Mouse (Mus musculus) CH12.LX (cell line): Measurements from ENCODE around the gene Paqr5. TPM values are rescaled to one million over a fixed set of nuclear protein-coding genes. Genes with fewer than 3 reads are reported as not detected.

Source experiments
- DNase-seq: peaks from one replicate; pipeline ENCODE4 v3.0.0-alpha.2; 2013; ENCODE audit errors: extremely low read depth
- H3K27ac ChIP-seq: 2 replicates; pipeline ENCODE4 v1.5.1; 2012; ENCODE audit warnings: low read depth, mild to moderate bottlenecking, control low read depth, moderate library complexity; ENCODE audit not compliant: insufficient read depth
- H3K27me3 ChIP-seq: replicated peaks from 2 replicates; pipeline ENCODE3; 2012; ENCODE audit warnings: inconsistent platforms
- H3K36me3 ChIP-seq, 2 experiments: replicated peaks in 1 of 2; 2 replicates each; pipeline versions ENCODE3 to v1.6.1; 2012; ENCODE audit warnings: inconsistent platforms in 1 of 2, low read length in 1 of 2, mild to moderate bottlenecking in 1 of 2, mixed read lengths in 1 of 2, moderate library complexity in 1 of 2; ENCODE audit not compliant: control insufficient read depth in 1 of 2, insufficient read depth in 1 of 2
- H3K4me1 ChIP-seq, 2 experiments: 2 replicates each; pipeline ENCODE4 v1.6.1; 2012; ENCODE audit warnings: inconsistent platforms in 1 of 2, moderate library complexity in 1 of 2; ENCODE audit not compliant: insufficient read depth in 2 of 2, control insufficient read depth in 1 of 2
- H3K4me2 ChIP-seq: 2 replicates; pipeline ENCODE4 v1.6.1; 2012; ENCODE audit warnings: low read depth, mild to moderate bottlenecking, control low read depth; ENCODE audit not compliant: poor library complexity, insufficient read depth, severe bottlenecking
- H3K4me3 ChIP-seq, 3 experiments: fragments of 150-350 bp in 1 of 3; sonication (generic) in 1 of 3; replicated peaks in 1 of 3; 2 replicates each; pipeline versions ENCODE3 to v1.5.1; 2011 to 2012; ENCODE audit warnings: low read depth in 2 of 3, low read length in 2 of 3, mild to moderate bottlenecking in 2 of 3, moderate library complexity in 2 of 3, control low read depth in 1 of 3, improper control_type of control experiment in 1 of 3, inconsistent platforms in 1 of 3, mixed read lengths in 1 of 3; ENCODE audit not compliant: poor library complexity in 1 of 3
- H3K79me2 ChIP-seq: replicated peaks from 2 replicates; pipeline ENCODE4 v1.6.1; 2012; ENCODE audit warnings: mild to moderate bottlenecking, moderate library complexity; ENCODE audit not compliant: control insufficient read depth, poor library complexity, insufficient read depth, severe bottlenecking; ENCODE audit errors: extremely low read depth
- H3K9ac ChIP-seq: 2 replicates; pipeline ENCODE4 v1.6.1; 2012; ENCODE audit warnings: low read depth, mild to moderate bottlenecking, control low read depth, moderate library complexity; ENCODE audit not compliant: insufficient read depth
- H3K9me3 ChIP-seq: replicated peaks from 2 replicates; pipeline ENCODE3; 2012; ENCODE audit warnings: low read length, inconsistent platforms, mixed read lengths
- BHLHE40 ChIP-seq: IDR thresholded peaks from 2 replicates; pipeline ENCODE4 v1.6.1; 2011; ENCODE audit warnings: mild to moderate bottlenecking, low read depth, low read length, improper control_type of control experiment
- ELF1 ChIP-seq: IDR thresholded peaks from 2 replicates; pipeline ENCODE4 v1.6.1; 2014; ENCODE audit warnings: low read depth, mild to moderate bottlenecking, inconsistent platforms, low read length, improper control_type of control experiment
- EP300 ChIP-seq: IDR thresholded peaks from 2 replicates; pipeline ENCODE4 v1.6.1; 2011; ENCODE audit warnings: low read length, improper control_type of control experiment
- ETS1 ChIP-seq: conservative IDR thresholded peaks from 2 replicates; pipeline ENCODE4 v1.6.1; 2012; ENCODE audit warnings: low read depth, mild to moderate bottlenecking, inconsistent platforms, low read length, improper control_type of control experiment, moderate library complexity
- GABPA ChIP-seq: IDR thresholded peaks from 2 replicates; pipeline ENCODE4 v1.6.1; 2012; ENCODE audit warnings: low read depth, low read length, improper control_type of control experiment, inconsistent platforms; ENCODE audit not compliant: insufficient replicate concordance
- HCFC1 ChIP-seq: IDR thresholded peaks from 2 replicates; pipeline ENCODE4 v1.6.1; 2012; ENCODE audit warnings: low read depth, mild to moderate bottlenecking, inconsistent platforms, low read length, improper control_type of control experiment
- IRF4 ChIP-seq: IDR thresholded peaks from 2 replicates; pipeline ENCODE4 v1.6.1; 2014; ENCODE audit warnings: low read depth, mild to moderate bottlenecking, inconsistent platforms, low read length, improper control_type of control experiment
- JUND ChIP-seq: conservative IDR thresholded peaks from 2 replicates; pipeline ENCODE4 v1.6.1; 2011; ENCODE audit warnings: low read depth, low read length, improper control_type of control experiment
- MAFK ChIP-seq: IDR thresholded peaks from 2 replicates; pipeline ENCODE4 v1.6.1; 2011; ENCODE audit warnings: low read length, improper control_type of control experiment; ENCODE audit not compliant: insufficient replicate concordance
- MAZ ChIP-seq: IDR thresholded peaks from 2 replicates; pipeline ENCODE4 v1.6.1; 2012; ENCODE audit warnings: low read depth, mild to moderate bottlenecking, inconsistent platforms, low read length, improper control_type of control experiment, moderate library complexity
- MXI1 ChIP-seq: IDR thresholded peaks from 2 replicates; pipeline ENCODE4 v1.6.1; 2011; ENCODE audit warnings: mild to moderate bottlenecking, low read depth, low read length, improper control_type of control experiment
- NRF1 ChIP-seq: IDR thresholded peaks from 2 replicates; pipeline ENCODE4 v1.6.1; 2014; ENCODE audit warnings: low read depth, mild to moderate bottlenecking, inconsistent platforms, low read length, improper control_type of control experiment, moderate library complexity
- POLR2A ChIP-seq: IDR thresholded peaks from 2 replicates; pipeline ENCODE4 v1.6.1; 2011; ENCODE audit warnings: low read depth, mild to moderate bottlenecking, improper control_type of control experiment, low read length
- TCF12 ChIP-seq: IDR thresholded peaks from 2 replicates; pipeline ENCODE4 v1.6.1; 2014; ENCODE audit warnings: low read depth, mild to moderate bottlenecking, inconsistent platforms, low read length, improper control_type of control experiment
- USF2 ChIP-seq: conservative IDR thresholded peaks from 2 replicates; pipeline ENCODE4 v1.6.1; 2011; ENCODE audit warnings: low read depth, low read length, improper control_type of control experiment
- ZMIZ1 ChIP-seq: IDR thresholded peaks from 2 replicates; pipeline ENCODE4 v1.6.1; 2012; ENCODE audit warnings: low read depth, mild to moderate bottlenecking, inconsistent platforms, low read length, improper control_type of control experiment
- dilution Hi-C: fragments of 300-500 bp; cut with MboI; formaldehyde crosslinking; loops from 2 replicates; pipeline ENCODE4 v1.14.3; 2020; ENCODE audit warnings: low sequenced_read_pairs; ENCODE audit not compliant: extremely low pct_unique_long_range_greater_than_20kb, extremely low pct_ligation_motif_present
- in situ Hi-C: fragments of 300-500 bp; cut with MboI; formaldehyde crosslinking; loops from 3 replicates; pipeline ENCODE4 v1.14.3; 2019; ENCODE audit warnings: low sequenced_read_pairs, low pct_ligation_motif_present, low pct_unique_long_range_greater_than_20kb, mixed read lengths
- polyA plus RNA-seq: library from polyadenylated mRNA; unstranded; fragments of >175 nt; gene quantifications from 2 replicates; pipeline ENCODE4 v1.2.1, GENCODE M21; 2012; ENCODE audit warnings: low read depth; ENCODE audit not compliant: insufficient read length
- total RNA-seq, 2 experiments: library from RNA; depleted of rRNA; stranded (reverse); fragments of 300-350 nt in 1 of 2; fragments of >200 nt in 1 of 2; gene quantifications; 2 replicates each; pipeline ENCODE4 v1.2.3; 2012 to 2014

Paqr5 gene
- 0.38 and 0.46 TPM in 2 replicates for total RNA-seq (2012; rRNA removed)
- total RNA-seq (2014; rRNA removed), result 0.39 and 0.61 TPM in 2 replicates
- 0.43 and 0.87 TPM in 2 replicates for polyA plus RNA-seq

DNA sequence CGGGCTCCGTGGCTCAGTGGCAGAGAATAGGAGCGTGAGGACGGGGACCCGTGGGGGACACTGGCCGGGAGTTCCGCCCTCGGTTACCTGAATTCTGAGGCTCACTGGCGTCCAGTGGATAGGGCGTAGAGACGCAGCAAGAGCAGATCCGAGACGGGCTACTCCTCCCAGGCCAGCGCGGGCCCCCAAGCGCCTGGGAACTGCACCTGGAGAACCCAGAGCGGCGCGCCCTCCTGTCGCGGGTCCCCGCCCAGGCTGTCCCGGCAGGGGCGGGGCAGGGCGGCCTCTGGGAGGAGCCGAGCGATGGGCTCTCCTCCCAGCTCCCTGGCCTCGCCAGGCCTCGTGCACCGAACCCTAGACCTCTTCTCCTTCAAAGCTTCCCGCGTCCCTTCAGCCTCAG, at the start of gene Paqr5:
TSS of gene Paqr5 (minus strand) at position 257 of the 400 bp plus-strand sequence.
- peak; percentile 17 for DNase-seq
- H3K4me1 ChIP-seq, result peaks cover 3 to 15% of the 10 kb centered on the region in 2 experiments
- no peaks in the 10 kb centered on the region for H3K36me3 ChIP-seq
- in situ Hi-C loops, result loop anchor here (25.0 kb wide), 1 partner anchor 536 kb away; no protein-coding TSS in a partner anchor
- H3K27me3 ChIP-seq, result peaks cover 88% of the 10 kb centered on the region
- dilution Hi-C loops, result no loop called here
- H3K9ac ChIP-seq, result no peak within 1 kb of the TSS
- H3K4me2 ChIP-seq, result peak within 1 kb of the TSS; percentile 81
- no peak within 1 kb of the TSS for H3K27ac ChIP-seq
- peaks cover under 1% of the 10 kb centered on the region for H3K9me3 ChIP-seq
- H3K79me2 ChIP-seq, result no peaks in the 10 kb centered on the region
- peak within 1 kb of the TSS in 2 of 3 experiments; percentile 16 to 17 for H3K4me3 ChIP-seq
- TF ChIP-seq HCFC1 (no peak), ELF1 (no peak), POLR2A (no peak), MXI1 (no peak), GABPA (no peak), MAZ (no peak), IRF4 (no peak), TCF12 (no peak), BHLHE40 (no peak), ZMIZ1 (no peak), MAFK (no peak), JUND (no peak), EP300 (no peak), NRF1 (no peak)

DNA sequence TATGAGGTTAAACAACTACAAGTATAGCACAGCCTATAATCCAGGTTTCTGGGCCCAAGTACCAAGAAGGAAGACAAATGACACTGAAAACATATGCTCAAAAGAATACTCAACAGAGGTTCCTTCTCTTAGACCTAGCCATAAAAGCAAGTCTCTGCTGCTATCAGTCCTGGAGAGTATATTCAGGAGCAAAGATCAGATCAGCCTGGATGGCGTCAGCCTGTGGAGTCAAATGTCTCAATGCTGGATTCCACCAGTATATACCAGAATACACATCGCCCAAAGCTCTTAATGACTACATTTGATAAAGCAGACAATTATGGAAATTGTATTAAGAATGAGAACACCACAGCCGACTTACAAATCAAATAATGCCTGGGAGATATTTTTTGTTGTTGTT, 35.6 kb upstream of the Paqr5 start:
- Histone ChIP-seq H3K9me3 (no peaks in the 10 kb centered on the region), H3K4me1 (peaks cover 7 to 19% of the 10 kb centered on the region in 2 experiments), H3K4me2 (no peak overlapping the region), H3K9ac (no peak overlapping the region), H3K79me2 (no peaks in the 10 kb centered on the region), H3K36me3 (peaks cover 10 to 15% of the 10 kb centered on the region in 2 experiments), H3K27me3 (no peaks in the 10 kb centered on the region), H3K27ac (no peak overlapping the region), H3K4me3 (no peak overlapping the region)
- DNase-seq, result no peak
- dilution Hi-C loops, result no loop called here
- TF ChIP-seq NRF1 (no peak), HCFC1 (no peak), IRF4 (no peak), USF2 (no peak), JUND (no peak), ETS1 (no peak)
- in situ Hi-C loops, result no loop called here
